Mouse (Mus musculus): ENCODE measurements around the gene Plpp1.

- no peak for TF ChIP-seq CTCF (IDR thresholded peaks at IDR 0.05; ENCODE audit: extremely low read depth, insufficient read depth, insufficient read length, insufficient replicate concordance)
- TF ChIP-seq POLR2A (IDR thresholded peaks at IDR 0.05; ENCODE audit: low read depth, low read length) = no peak
These were observed 38.1 kb downstream of the Plpp1 start for GRCm38 (mm10) chr13:112838562-112839232.

Data from spleen, adult 2 months (tissue).